Mouse (Mus musculus) CH12.LX (cell line): ENCODE measurements at regions not wholly inside any gene's neighbourhood (a gene's known extent, or its start where the extent isn't known, plus 50 kb on each side); places are given as distances from the start of the nearest gene placed in this dataset.

Experiments
- DNase-seq: peaks from one replicate; pipeline ENCODE4 v3.0.0-alpha.2; 2013; ENCODE audit errors: extremely low read depth
- H3K27ac ChIP-seq: 2 replicates; pipeline ENCODE4 v1.5.1; 2012; ENCODE audit warnings: low read depth, mild to moderate bottlenecking, control low read depth, moderate library complexity; ENCODE audit not compliant: insufficient read depth
- H3K27me3 ChIP-seq: replicated peaks from 2 replicates; pipeline ENCODE3; 2012; ENCODE audit warnings: inconsistent platforms
- H3K36me3 ChIP-seq, 2 experiments: replicated peaks in 1 of 2; 2 replicates each; pipeline versions ENCODE3 to v1.6.1; 2012; ENCODE audit warnings: inconsistent platforms in 1 of 2, low read length in 1 of 2, mild to moderate bottlenecking in 1 of 2, mixed read lengths in 1 of 2, moderate library complexity in 1 of 2; ENCODE audit not compliant: control insufficient read depth in 1 of 2, insufficient read depth in 1 of 2
- H3K4me1 ChIP-seq, 2 experiments: 2 replicates each; pipeline ENCODE4 v1.6.1; 2012; ENCODE audit warnings: inconsistent platforms in 1 of 2, moderate library complexity in 1 of 2; ENCODE audit not compliant: insufficient read depth in 2 of 2, control insufficient read depth in 1 of 2
- H3K4me2 ChIP-seq: 2 replicates; pipeline ENCODE4 v1.6.1; 2012; ENCODE audit warnings: low read depth, mild to moderate bottlenecking, control low read depth; ENCODE audit not compliant: poor library complexity, insufficient read depth, severe bottlenecking
- H3K4me3 ChIP-seq, 3 experiments: fragments of 150-350 bp in 1 of 3; sonication (generic) in 1 of 3; replicated peaks in 1 of 3; 2 replicates each; pipeline versions ENCODE3 to v1.5.1; 2011 to 2012; ENCODE audit warnings: low read depth in 2 of 3, low read length in 2 of 3, mild to moderate bottlenecking in 2 of 3, moderate library complexity in 2 of 3, control low read depth in 1 of 3, improper control_type of control experiment in 1 of 3, inconsistent platforms in 1 of 3, mixed read lengths in 1 of 3; ENCODE audit not compliant: poor library complexity in 1 of 3
- H3K79me2 ChIP-seq: replicated peaks from 2 replicates; pipeline ENCODE4 v1.6.1; 2012; ENCODE audit warnings: mild to moderate bottlenecking, moderate library complexity; ENCODE audit not compliant: control insufficient read depth, poor library complexity, insufficient read depth, severe bottlenecking; ENCODE audit errors: extremely low read depth
- H3K9ac ChIP-seq: 2 replicates; pipeline ENCODE4 v1.6.1; 2012; ENCODE audit warnings: low read depth, mild to moderate bottlenecking, control low read depth, moderate library complexity; ENCODE audit not compliant: insufficient read depth
- H3K9me3 ChIP-seq: replicated peaks from 2 replicates; pipeline ENCODE3; 2012; ENCODE audit warnings: low read length, inconsistent platforms, mixed read lengths
- BHLHE40 ChIP-seq: IDR thresholded peaks from 2 replicates; pipeline ENCODE4 v1.6.1; 2011; ENCODE audit warnings: mild to moderate bottlenecking, low read depth, low read length, improper control_type of control experiment
- CHD2 ChIP-seq: IDR thresholded peaks from 2 replicates; pipeline ENCODE4 v1.6.1; 2011; ENCODE audit warnings: low read length, improper control_type of control experiment
- E2F4 ChIP-seq: IDR thresholded peaks from 2 replicates; pipeline ENCODE4 v1.6.1; 2011; ENCODE audit warnings: low read depth, low read length, improper control_type of control experiment; ENCODE audit not compliant: insufficient replicate concordance
- ELF1 ChIP-seq: IDR thresholded peaks from 2 replicates; pipeline ENCODE4 v1.6.1; 2014; ENCODE audit warnings: low read depth, mild to moderate bottlenecking, inconsistent platforms, low read length, improper control_type of control experiment
- EP300 ChIP-seq: IDR thresholded peaks from 2 replicates; pipeline ENCODE4 v1.6.1; 2011; ENCODE audit warnings: low read length, improper control_type of control experiment
- ETS1 ChIP-seq: conservative IDR thresholded peaks from 2 replicates; pipeline ENCODE4 v1.6.1; 2012; ENCODE audit warnings: low read depth, mild to moderate bottlenecking, inconsistent platforms, low read length, improper control_type of control experiment, moderate library complexity
- GABPA ChIP-seq: IDR thresholded peaks from 2 replicates; pipeline ENCODE4 v1.6.1; 2012; ENCODE audit warnings: low read depth, low read length, improper control_type of control experiment, inconsistent platforms; ENCODE audit not compliant: insufficient replicate concordance
- JUN ChIP-seq: IDR thresholded peaks from 2 replicates; pipeline ENCODE4 v1.6.1; 2011; ENCODE audit warnings: low read depth, mild to moderate bottlenecking, low read length, improper control_type of control experiment, moderate library complexity; ENCODE audit not compliant: insufficient read depth
- MAFK ChIP-seq: IDR thresholded peaks from 2 replicates; pipeline ENCODE4 v1.6.1; 2011; ENCODE audit warnings: low read length, improper control_type of control experiment; ENCODE audit not compliant: insufficient replicate concordance
- MYC ChIP-seq: IDR thresholded peaks from 2 replicates; pipeline ENCODE4 v1.6.1; 2011; ENCODE audit warnings: low read depth, mild to moderate bottlenecking, improper control_type of control experiment, low read length
- NELFE ChIP-seq: IDR thresholded peaks from 2 replicates; pipeline ENCODE4 v1.6.1; 2011; ENCODE audit warnings: low read depth, low read length, improper control_type of control experiment
- POLR2A ChIP-seq: IDR thresholded peaks from 2 replicates; pipeline ENCODE4 v1.6.1; 2011; ENCODE audit warnings: low read depth, mild to moderate bottlenecking, improper control_type of control experiment, low read length
- RAD21 ChIP-seq: IDR thresholded peaks from 2 replicates; pipeline ENCODE4 v1.6.1; 2011; ENCODE audit warnings: low read depth, mild to moderate bottlenecking, low read length, improper control_type of control experiment, moderate library complexity
- SMC3 ChIP-seq: IDR thresholded peaks from 2 replicates; pipeline ENCODE4 v1.6.1; 2011; ENCODE audit warnings: low read depth, low read length, improper control_type of control experiment
- TBP ChIP-seq: conservative IDR thresholded peaks from 2 replicates; pipeline ENCODE4 v1.6.1; 2011; ENCODE audit warnings: low read depth, low read length, improper control_type of control experiment
- TCF12 ChIP-seq: IDR thresholded peaks from 2 replicates; pipeline ENCODE4 v1.6.1; 2014; ENCODE audit warnings: low read depth, mild to moderate bottlenecking, inconsistent platforms, low read length, improper control_type of control experiment
- USF1 ChIP-seq: IDR thresholded peaks from 2 replicates; pipeline ENCODE4 v1.6.1; 2014; ENCODE audit warnings: low read depth, mild to moderate bottlenecking, inconsistent platforms, low read length, improper control_type of control experiment
- USF2 ChIP-seq: conservative IDR thresholded peaks from 2 replicates; pipeline ENCODE4 v1.6.1; 2011; ENCODE audit warnings: low read depth, low read length, improper control_type of control experiment
- ZKSCAN1 ChIP-seq: IDR thresholded peaks from 2 replicates; pipeline ENCODE4 v1.6.1; 2012; ENCODE audit warnings: low read depth, inconsistent platforms, low read length, improper control_type of control experiment, borderline replicate concordance
- ZMIZ1 ChIP-seq: IDR thresholded peaks from 2 replicates; pipeline ENCODE4 v1.6.1; 2012; ENCODE audit warnings: low read depth, mild to moderate bottlenecking, inconsistent platforms, low read length, improper control_type of control experiment
- dilution Hi-C: fragments of 300-500 bp; cut with MboI; formaldehyde crosslinking; loops from 2 replicates; pipeline ENCODE4 v1.14.3; 2020; ENCODE audit warnings: low sequenced_read_pairs; ENCODE audit not compliant: extremely low pct_unique_long_range_greater_than_20kb, extremely low pct_ligation_motif_present
- in situ Hi-C: fragments of 300-500 bp; cut with MboI; formaldehyde crosslinking; loops from 3 replicates; pipeline ENCODE4 v1.14.3; 2019; ENCODE audit warnings: low sequenced_read_pairs, low pct_ligation_motif_present, low pct_unique_long_range_greater_than_20kb, mixed read lengths

DNA sequence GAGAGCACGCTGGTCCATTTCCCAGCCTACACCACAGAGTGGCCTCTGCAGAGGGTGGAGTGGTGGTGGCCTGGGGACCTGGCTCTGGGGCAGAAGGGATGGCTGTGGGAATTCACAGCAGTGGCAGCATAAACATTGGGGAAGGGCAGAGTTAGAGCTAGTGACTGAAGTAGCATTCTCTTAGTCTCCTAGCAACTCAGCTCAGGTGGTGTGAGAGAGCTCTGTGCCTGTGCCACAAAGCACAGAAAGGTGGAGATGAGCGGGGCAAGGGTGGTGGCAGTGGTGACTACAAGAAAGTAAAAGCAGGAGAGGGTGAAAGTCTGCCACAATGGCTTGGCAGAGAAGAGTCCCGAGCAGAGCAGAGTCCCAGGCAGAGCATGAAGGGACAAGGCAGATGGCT is 140.3 kb upstream of the Pfn2 start:
- H3K4me3 ChIP-seq: no peak overlapping the region
- H3K9me3 ChIP-seq: no peaks in the 10 kb centered on the region
- DNase-seq: no peak
- no peaks in the 10 kb centered on the region for H3K27me3 ChIP-seq
- H3K27ac ChIP-seq: no peak overlapping the region
- no peaks in the 10 kb centered on the region for H3K36me3 ChIP-seq
- H3K4me2 ChIP-seq: no peak overlapping the region
- no peaks in the 10 kb centered on the region for H3K4me1 ChIP-seq
- dilution Hi-C loops: no loop called here
- no peaks in the 10 kb centered on the region for H3K79me2 ChIP-seq
- H3K9ac ChIP-seq: no peak overlapping the region
- TF ChIP-seq ELF1 (no peak), USF1 (no peak), TBP (no peak), USF2 (no peak), ZMIZ1 (no peak), NELFE (no peak), ZKSCAN1 (no peak), GABPA (no peak)
- in situ Hi-C loops: no loop called here

DNA sequence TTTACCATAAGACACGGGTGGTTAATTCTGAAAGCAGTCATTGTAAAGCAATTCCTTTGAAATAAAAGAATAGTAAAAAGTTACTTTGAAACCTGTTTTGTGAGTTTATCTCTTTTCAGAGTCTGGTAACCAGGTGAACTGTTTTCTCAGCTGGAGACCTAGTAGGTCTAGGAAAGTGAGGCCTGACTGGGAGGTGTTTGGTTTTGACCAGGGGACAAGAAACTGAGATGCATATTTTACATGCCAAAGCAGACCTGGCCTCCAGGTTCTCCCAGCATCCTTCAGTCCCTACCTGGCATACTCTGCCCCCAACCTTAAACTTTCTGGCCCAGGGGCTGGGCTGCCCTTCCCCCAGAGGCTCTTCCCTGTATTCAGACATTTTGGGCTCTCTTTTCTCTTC is 142.9 kb upstream of the Pfn2 start:
- Histone ChIP-seq H3K9me3 (no peaks in the 10 kb centered on the region), H3K79me2 (no peaks in the 10 kb centered on the region), H3K4me2 (no peak overlapping the region), H3K27ac (no peak overlapping the region), H3K4me3 (no peak overlapping the region), H3K4me1 (peaks cover 0 to 3% of the 10 kb centered on the region in 2 experiments; a peak in 1 of 4 replicates), H3K9ac (no peak overlapping the region), H3K36me3 (no peaks in the 10 kb centered on the region), H3K27me3 (no peaks in the 10 kb centered on the region)
- TF ChIP-seq EP300 (no peak), NELFE (no peak), CHD2 (no peak), USF2 (no peak), JUN (no peak), SMC3 (no peak), TBP (no peak), TCF12 (no peak), BHLHE40 (no peak), MAFK (no peak), E2F4 (no peak), ETS1 (no peak), MYC (no peak), GABPA (no peak), POLR2A (no peak), RAD21 (no peak)
- in situ Hi-C loops (no loop called here), dilution Hi-C loops (no loop called here)
- DNase-seq: no peak
